Mouse (Mus musculus) left cerebral cortex, postnatal 25 days (tissue): ENCODE measurements around the gene Adora2b. TPM values are rescaled to one million over a fixed set of nuclear protein-coding genes. Genes with fewer than 3 reads are reported as not detected.
"Not testable (repeated sequence)": the region's sequence is repeated elsewhere in the genome, so short reads cannot be mapped to it uniquely, and the experiment has no call there.

Experiments
- DNase-seq, 2 experiments: peaks; one replicate each; pipeline ENCODE4 v3.0.0; 2022; ENCODE audit warnings: low spot score in 2 of 2, mixed read lengths in 1 of 2
- intact Hi-C: fragments of 180-260 bp; cut with DNase I; formaldehyde crosslinking; loops from one replicate; pipeline ENCODE4 v1.15.1; 2025
- total RNA-seq, 2 experiments: library from RNA; stranded (reverse); gene quantifications; 2 replicates each; pipeline ENCODE4 v1.2.3; 2021

Adora2b gene
- total RNA-seq, 2 experiments from 2014 or later, result 6.6 to 7.9 TPM

DNA sequence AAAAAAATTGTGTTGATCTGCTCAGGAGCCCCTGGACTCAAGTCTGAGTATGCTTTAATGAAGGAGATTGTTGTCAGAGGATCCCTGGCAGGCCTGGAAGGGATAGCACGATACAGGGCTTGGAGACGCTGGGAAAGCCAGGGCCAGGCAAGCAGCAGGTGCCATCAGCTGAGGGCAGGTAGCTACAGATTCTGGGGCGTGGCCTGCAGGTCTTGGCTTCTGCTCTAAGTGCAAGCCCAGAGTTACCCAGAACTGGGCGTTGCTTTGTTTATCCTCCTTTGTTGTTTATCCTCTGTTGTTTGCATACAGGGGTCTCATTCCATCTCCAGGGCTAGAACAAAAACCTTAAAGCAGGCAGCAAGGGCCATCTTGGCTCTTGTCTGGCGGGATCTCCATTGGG lies 4.6 kb downstream of the Adora2b start:
- intact Hi-C loops, result no loop called here
- no peak for DNase-seq

DNA sequence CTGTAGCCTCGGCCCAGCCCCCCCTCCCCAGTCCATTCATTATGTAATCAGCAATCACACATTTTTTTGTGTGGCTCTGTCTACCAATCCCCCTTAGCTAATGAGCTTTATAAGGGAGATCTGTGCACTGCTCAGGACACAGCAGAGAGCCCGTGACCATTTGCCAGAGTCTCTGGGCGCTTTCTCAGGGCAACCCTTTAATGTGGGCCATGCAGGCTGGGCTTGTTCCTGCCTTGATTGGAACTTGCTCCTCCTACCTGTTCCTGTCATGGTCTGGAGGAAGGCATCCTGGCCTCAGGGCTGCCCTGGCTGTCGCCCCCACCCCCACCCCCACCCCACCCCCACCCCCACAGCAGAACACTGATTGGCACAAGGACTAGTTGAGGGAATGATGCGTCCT lies 10.4 kb downstream of the Adora2b start:
- no peak for DNase-seq
- intact Hi-C loops, result no loop called here

GRCm38 (mm10) chr11:62263599-62263998 lies 14.8 kb downstream of the Adora2b start:
- intact Hi-C loops, result no loop called here
- no peak for DNase-seq

DNA sequence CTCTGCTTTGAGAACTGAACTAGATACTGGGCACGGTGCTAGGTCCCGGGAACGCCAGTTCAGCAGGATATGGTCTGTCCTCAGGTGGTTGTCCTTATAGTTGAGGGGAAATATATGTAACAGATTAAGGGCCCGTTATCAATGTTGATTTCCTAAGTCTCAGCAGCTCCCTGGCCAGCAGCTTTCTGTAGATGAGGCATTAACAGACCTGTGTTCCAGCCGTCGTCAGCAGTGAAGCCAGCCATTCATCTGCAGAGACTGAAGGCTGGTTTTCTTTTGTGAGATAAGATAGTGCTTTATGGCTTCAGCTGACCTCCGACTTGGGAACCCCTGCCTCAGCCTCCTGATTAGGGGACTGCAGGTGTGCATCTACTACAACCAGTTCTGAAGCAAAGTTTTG lies 15.2 kb downstream of the Adora2b start:
- intact Hi-C loops, result no loop called here
- DNase-seq, result no peak

- DNase-seq, result no peak
- intact Hi-C loops, result loop anchor here (5.0 kb wide), 1 partner anchor 63 kb away; no protein-coding TSS in a partner anchor
Observed at GRCm38 (mm10) chr11:62265642-62266041, 16.9 kb downstream of the Adora2b start.

DNA sequence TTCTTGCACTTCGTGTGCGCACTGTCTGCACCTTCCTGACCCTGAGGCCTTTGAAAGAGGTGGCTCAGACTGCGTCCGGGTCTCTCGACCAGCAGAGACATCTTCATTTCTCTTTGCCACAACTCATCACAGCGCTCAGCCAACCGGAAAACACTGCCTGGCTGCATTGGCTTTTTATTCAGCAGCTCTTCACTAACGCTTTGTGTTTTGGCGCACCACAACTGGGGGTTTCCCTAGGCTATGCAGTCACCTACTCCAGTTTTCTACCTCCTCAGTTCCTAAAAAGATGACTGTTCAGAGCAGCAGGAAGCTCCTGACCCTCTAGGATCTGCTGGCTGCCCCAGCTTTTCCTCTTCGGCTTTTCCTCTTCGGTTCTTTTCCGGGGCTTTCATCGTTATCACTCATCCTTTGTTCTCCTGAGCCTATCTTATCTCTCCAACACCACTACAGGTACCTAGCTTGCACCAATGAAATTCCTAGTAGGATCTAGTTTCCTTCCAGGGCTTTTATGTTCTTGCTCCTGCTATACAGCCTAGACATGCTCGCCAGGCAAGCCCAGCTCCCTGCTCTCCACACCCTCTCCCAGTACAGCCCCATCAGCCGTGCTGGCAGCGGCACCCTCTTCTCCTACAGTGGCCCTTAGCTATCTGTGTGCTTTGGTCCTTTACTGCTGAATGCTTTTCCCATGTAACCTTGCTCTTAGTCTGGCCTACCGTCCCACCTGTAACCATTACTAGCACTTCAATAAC lies 17.9 kb downstream of the Adora2b start:
- intact Hi-C loops, result loop anchor here (5.0 kb wide), 1 partner anchor 64 kb away; no protein-coding TSS in a partner anchor
- no peak for DNase-seq

GRCm38 (mm10) chr11:62268381-62268780 lies 19.6 kb downstream of the Adora2b start:
- intact Hi-C loops, result loop anchor here (5.0 kb wide), 1 partner anchor 66 kb away; no protein-coding TSS in a partner anchor

GRCm38 (mm10) chr11:62269097-62269496 lies 20.3 kb downstream of the Adora2b start:
- intact Hi-C loops, result loop anchor here (5.0 kb wide), 1 partner anchor 67 kb away; no protein-coding TSS in a partner anchor
- no peak for DNase-seq

More at GRCm38 (mm10) chr11:62268381-62268780, 19.6 kb downstream of the Adora2b start:
- DNase-seq, result no peak

- intact Hi-C loops, result no loop called here
- DNase-seq, result no peak
Observed at GRCm38 (mm10) chr11:62270851-62271250, 22.1 kb downstream of the Adora2b start.

DNA sequence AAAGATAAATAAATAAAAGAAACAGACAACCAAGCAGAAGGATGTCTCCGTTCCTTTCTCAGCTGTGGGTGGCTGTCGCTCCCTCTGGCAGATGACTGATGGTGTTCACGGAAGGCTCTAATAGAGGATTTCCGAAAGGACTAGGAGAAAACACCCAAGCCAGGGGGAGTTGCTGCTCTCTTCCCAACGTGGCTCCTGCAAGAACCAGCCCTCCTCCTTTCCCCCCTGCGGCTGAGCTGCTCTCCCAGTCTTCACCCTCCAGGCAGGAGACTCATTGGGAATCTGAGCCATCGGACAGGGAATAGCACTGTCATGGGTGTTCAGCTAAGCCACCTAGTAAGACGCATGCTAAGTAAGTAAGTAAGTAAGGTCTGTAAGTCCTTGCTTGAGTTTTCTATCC lies 28.3 kb downstream of the Adora2b start:
- intact Hi-C loops, result no loop called here

GRCm38 (mm10) chr11:62278027-62278426 lies 29.2 kb downstream of the Adora2b start:
- DNase-seq, result peak; percentile 27 to 31
- intact Hi-C loops, result no loop called here

More for the DNA sequence above, 28.3 kb downstream of the Adora2b start:
- no peak for DNase-seq

GRCm38 (mm10) chr11:62280675-62281600 lies 32.2 kb downstream of the Adora2b start, which contains the start of the genes Zswim7 and Ttc19:
Gene Zswim7 (minus strand): TSS chr11:62281375.
Gene Ttc19 (plus strand): TSS chr11:62281473.
- intact Hi-C loops, result loop anchor here (1.0 to 2.0 kb wide), 3 partner anchors 154 to 332 kb away; no protein-coding TSS in a partner anchor
- DNase-seq, result peak; percentile 92 to 94

GRCm38 (mm10) chr11:62281601-62281997 lies 32.8 kb downstream of the Adora2b start:
- DNase-seq, result no peak
- intact Hi-C loops, result loop anchor here (2.0 kb wide), 1 partner anchor 333 kb away; no protein-coding TSS in a partner anchor

GRCm38 (mm10) chr11:62284020-62284419 lies 35.2 kb downstream of the Adora2b start:
- intact Hi-C loops, DNase-seq: not testable (repeated sequence)

DNA sequence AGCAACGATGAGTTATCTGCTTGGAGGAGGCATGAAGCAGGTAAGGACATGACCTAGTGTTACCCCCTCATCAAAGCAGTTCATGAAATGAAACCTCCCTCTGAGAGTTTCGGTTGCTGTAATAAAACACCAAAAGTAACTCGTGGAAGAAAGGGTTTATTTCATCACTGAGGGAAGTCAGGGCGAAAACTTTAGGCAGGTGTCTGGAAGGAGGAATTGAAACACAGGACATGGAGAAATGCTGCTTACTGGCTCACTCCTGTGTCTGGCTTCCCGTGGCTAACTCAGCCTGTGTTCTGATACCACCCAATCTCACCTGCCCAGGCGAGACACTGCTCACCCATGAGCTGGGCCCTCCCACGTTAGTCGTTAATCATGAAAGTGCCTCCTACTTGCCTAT lies 36.2 kb downstream of the Adora2b start:
- DNase-seq, result no peak
- intact Hi-C loops, result no loop called here

DNA sequence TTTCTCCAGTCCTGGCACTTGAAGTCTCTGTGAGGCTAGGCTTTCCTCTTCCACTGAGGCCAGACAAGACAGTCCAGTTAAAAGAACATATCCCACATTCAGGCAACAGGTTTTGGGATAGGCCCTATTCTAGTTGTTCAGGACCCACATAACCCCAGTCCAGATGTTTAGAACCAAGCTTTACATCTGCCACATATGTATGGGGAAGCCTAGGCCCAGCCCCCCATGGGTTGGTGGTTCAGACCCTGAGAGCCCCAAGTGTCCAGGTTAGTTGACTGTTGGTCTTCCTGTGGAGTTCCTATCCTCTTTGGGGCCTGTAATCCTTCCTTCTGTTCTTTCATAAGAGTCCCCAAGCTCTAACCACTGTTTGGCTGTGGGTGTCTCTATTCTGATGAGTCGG lies 38.9 kb downstream of the Adora2b start:
- intact Hi-C loops, result no loop called here
- no peak for DNase-seq

GRCm38 (mm10) chr11:62294121-62294520 lies 45.3 kb downstream of the Adora2b start:
- no peak for DNase-seq
- intact Hi-C loops, result no loop called here

DNA sequence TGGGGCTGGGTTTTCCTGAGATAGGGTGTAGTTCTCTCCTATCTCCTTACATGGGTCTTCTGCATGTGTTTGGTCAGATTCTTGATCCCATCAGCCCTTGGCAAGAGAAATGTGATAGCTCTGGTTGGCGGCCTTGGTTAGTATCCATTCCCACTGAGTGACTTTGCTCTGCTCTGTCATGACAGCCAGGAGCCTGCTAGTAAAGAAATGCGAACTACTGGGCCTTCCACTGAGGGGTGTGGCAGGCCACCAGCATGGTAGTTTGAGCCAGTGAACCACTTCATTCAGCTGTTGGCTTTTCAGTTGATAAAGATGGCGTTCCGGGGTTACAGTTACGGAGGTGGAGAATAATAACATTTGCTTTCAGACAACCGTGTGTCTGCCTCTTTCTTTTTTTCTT lies 50.1 kb downstream of the Adora2b start:
- no peak for DNase-seq
- intact Hi-C loops, result no loop called here

- DNase-seq, result peak in 1 of 2 experiments; percentile 83
- intact Hi-C loops, result no loop called here
Observed at GRCm38 (mm10) chr11:62305866-62306265, 57.1 kb downstream of the Adora2b start.

DNA sequence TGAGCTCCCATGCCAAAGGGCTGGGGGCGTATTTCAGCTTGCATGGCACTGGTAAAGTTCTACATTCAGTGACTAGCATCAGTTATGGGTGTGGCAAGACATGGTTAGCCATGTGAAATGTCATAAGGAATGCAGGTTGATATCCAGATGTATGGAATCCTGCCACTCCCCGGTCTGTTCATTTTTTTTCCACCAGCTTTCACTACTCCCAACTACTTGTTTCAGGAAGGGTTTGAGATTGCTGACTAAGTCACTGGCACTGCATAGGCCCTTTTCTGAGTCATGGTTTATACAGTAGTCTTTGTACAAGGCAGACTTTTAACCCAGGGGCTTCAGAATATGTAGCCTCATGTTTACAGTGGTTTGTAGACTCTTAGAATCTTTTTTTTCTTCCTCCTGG lies 60.5 kb downstream of the Adora2b start:
- no peak for DNase-seq
- intact Hi-C loops, result no loop called here
